ENCODE assay signal across 23 mouse cellular contexts in genomic region chr6:19975898-19976297, GRCm38 (mm10).
DNase-seq lines count a peak whose midpoint lies in the region; ATAC-seq and TF ChIP-seq lines count a peak whose summit lies in the region.
"Had no signal": no experiment of that assay in that cellular context is flagged by ENCODE, and none has a peak within 500 bp of the region (broad histone marks: within the 10 kb centered on the region; RNA-seq: fewer than 3 reads in every experiment).

No protein-coding gene starts in this region.

- no peaks in the 10 kb centered on the region for H3K27me3 ChIP-seq in forebrain, embryonic 11.5 days (ENCODE audit: control insufficient read depth, insufficient read depth, low read length)
- H3K27me3 ChIP-seq in forebrain, embryonic 10.5 days (ENCODE audit: poor library complexity, severe bottlenecking) = no peaks in the 10 kb centered on the region
- no peaks in the 10 kb centered on the region for H3K27me3 ChIP-seq in hindbrain, postnatal 0 days (ENCODE audit: insufficient read depth, low read length)
- no peaks in the 10 kb centered on the region for H3K27me3 ChIP-seq in hindbrain, embryonic 12.5 days
- H3K27me3 ChIP-seq: CH12.LX; embryonic facial prominence, embryonic 15.5 days; forebrain, embryonic 13.5 days; heart, embryonic 15.5 days; hindbrain, embryonic 15.5 days had no signal

- DNase-seq in forebrain, embryonic 11.5 days (ENCODE audit: low spot score) = no peak
- DNase-seq in forebrain, embryonic 10.5 days (ENCODE audit: extremely low spot score, low spot score) = no peak
- peak; percentile 18 for DNase-seq in hindbrain, postnatal 0 days (ENCODE audit: low spot score)
- DNase-seq in brain, adult 2 months (ENCODE audit: low read depth, low spot score) = peak; percentile 31
- DNase-seq in retina, embryonic 14.5 days (ENCODE audit: low spot score) = peak; percentile 63
- no peak for DNase-seq in frontal cortex, postnatal 36 days (ENCODE audit: low spot score in 2 of 2)
- DNase-seq: adrenal gland, adult 2 months; adrenal gland, postnatal 25 days; cerebellum, adult 11 months; cerebellum, adult 8-10 months; cerebellum, postnatal 36 days; gastrocnemius, postnatal 14 days; heart, adult 2 months; heart, postnatal 14 days; kidney, adult 18-20 months had no signal

- no peak overlapping the region for H3K4me3 ChIP-seq in forebrain, embryonic 11.5 days (ENCODE audit: low read depth, low read length)
- no peak overlapping the region for H3K4me3 ChIP-seq in forebrain, embryonic 10.5 days
- no peak overlapping the region for H3K4me3 ChIP-seq in hindbrain, postnatal 0 days (ENCODE audit: low read length)
- H3K4me3 ChIP-seq in hindbrain, embryonic 12.5 days = no peak overlapping the region
- H3K4me3 ChIP-seq: embryonic facial prominence, embryonic 15.5 days; erythroblast, embryonic 14.5 days; forebrain, embryonic 13.5 days; heart, adult 2 months; heart, embryonic 15.5 days; hindbrain, embryonic 15.5 days had no signal

- H3K9me3 ChIP-seq in forebrain, embryonic 11.5 days (ENCODE audit: control insufficient read depth, low read length) = no peaks in the 10 kb centered on the region
- no peaks in the 10 kb centered on the region for H3K9me3 ChIP-seq in forebrain, embryonic 10.5 days
- no peaks in the 10 kb centered on the region for H3K9me3 ChIP-seq in hindbrain, postnatal 0 days (ENCODE audit: low read length)
- H3K9me3 ChIP-seq in hindbrain, embryonic 12.5 days (replicated peaks) = no peaks in the 10 kb centered on the region
- H3K9me3 ChIP-seq: embryonic facial prominence, embryonic 15.5 days; forebrain, embryonic 13.5 days; heart, embryonic 15.5 days; hindbrain, embryonic 15.5 days had no signal

- 20% methylated on average over 1 of the region's 1 CpGs for WGBS in forebrain, embryonic 11.5 days
- 28% methylated on average over 1 of the region's 1 CpGs for WGBS in forebrain, embryonic 10.5 days
- WGBS in hindbrain, postnatal 0 days = 4% methylated on average over 1 of the region's 1 CpGs
- 22% methylated on average over 1 of the region's 1 CpGs for WGBS in hindbrain, embryonic 12.5 days

- no peak for TF ChIP-seq CTCF in hindbrain, postnatal 0 days (IDR thresholded peaks at IDR 0.05; ENCODE audit: low read depth)

- no peak overlapping the region for H3K27ac ChIP-seq in forebrain, embryonic 11.5 days (ENCODE audit: low read depth, low read length)
- no peak overlapping the region for H3K27ac ChIP-seq in forebrain, embryonic 10.5 days
- H3K27ac ChIP-seq in hindbrain, postnatal 0 days = no peak overlapping the region
- H3K27ac ChIP-seq in hindbrain, embryonic 12.5 days = no peak overlapping the region
- H3K27ac ChIP-seq: embryonic facial prominence, embryonic 15.5 days; forebrain, embryonic 13.5 days; heart, adult 2 months; heart, embryonic 15.5 days; hindbrain, embryonic 15.5 days had no signal

- H3K4me1 ChIP-seq in forebrain, embryonic 11.5 days (replicated peaks; ENCODE audit: control insufficient read depth, insufficient read depth, low read length) = no peaks in the 10 kb centered on the region
- H3K4me1 ChIP-seq in forebrain, embryonic 10.5 days = no peaks in the 10 kb centered on the region
- no peaks in the 10 kb centered on the region for H3K4me1 ChIP-seq in hindbrain, postnatal 0 days (ENCODE audit: insufficient read depth, low read length)
- no peaks in the 10 kb centered on the region for H3K4me1 ChIP-seq in hindbrain, embryonic 12.5 days
- H3K4me1 ChIP-seq: embryonic facial prominence, embryonic 15.5 days; forebrain, embryonic 13.5 days; heart, embryonic 15.5 days; hindbrain, embryonic 15.5 days had no signal

- no peak overlapping the region for H3K9ac ChIP-seq in forebrain, embryonic 11.5 days (ENCODE audit: low read length)
- no peak overlapping the region for H3K9ac ChIP-seq in hindbrain, postnatal 0 days (replicated peaks; ENCODE audit: low read length)
- no peak overlapping the region for H3K9ac ChIP-seq in hindbrain, embryonic 12.5 days
- H3K9ac ChIP-seq: embryonic facial prominence, embryonic 15.5 days; forebrain, embryonic 13.5 days; heart, embryonic 15.5 days; hindbrain, embryonic 15.5 days had no signal

- no peaks in the 10 kb centered on the region for H3K36me3 ChIP-seq in forebrain, embryonic 11.5 days (ENCODE audit: control insufficient read depth, insufficient read depth, low read length)
- no peaks in the 10 kb centered on the region for H3K36me3 ChIP-seq in forebrain, embryonic 10.5 days (replicated peaks)
- H3K36me3 ChIP-seq in hindbrain, postnatal 0 days (ENCODE audit: insufficient read depth, low read length) = no peaks in the 10 kb centered on the region
- H3K36me3 ChIP-seq in hindbrain, embryonic 12.5 days = no peaks in the 10 kb centered on the region
- H3K36me3 ChIP-seq: embryonic facial prominence, embryonic 15.5 days; heart, embryonic 15.5 days; hindbrain, embryonic 15.5 days had no signal

- H3K4me2 ChIP-seq in forebrain, embryonic 11.5 days (ENCODE audit: low read depth, low read length, severe bottlenecking) = no peak overlapping the region
- H3K4me2 ChIP-seq in hindbrain, postnatal 0 days (ENCODE audit: low read depth, low read length) = no peak overlapping the region
- H3K4me2 ChIP-seq in hindbrain, embryonic 12.5 days (replicated peaks) = no peak overlapping the region
- H3K4me2 ChIP-seq: embryonic facial prominence, embryonic 15.5 days; forebrain, embryonic 13.5 days; heart, embryonic 11.5 days; heart, embryonic 15.5 days; hindbrain, embryonic 15.5 days had no signal

- peak; percentile 74 for ATAC-seq in forebrain, embryonic 11.5 days (replicated peaks; ENCODE audit: low FRiP score)
- no peak for ATAC-seq in hindbrain, postnatal 0 days
- no peak for ATAC-seq in hindbrain, embryonic 12.5 days (ENCODE audit: low FRiP score)
- ATAC-seq: forebrain, embryonic 13.5 days had no signal

Comparison
In these comparisons a context has a peak if more than half of its experiments do, and no peak if none do; other contexts are left out.
1. DNase-seq: peak in hindbrain, postnatal 0 days (single experiment), brain, adult 2 months (single experiment) and retina, embryonic 14.5 days (single experiment); none in forebrain, embryonic 11.5 days (single experiment), forebrain, embryonic 10.5 days (single experiment) and frontal cortex, postnatal 36 days (0 of 2).